Mouse (Mus musculus) heart, postnatal 0 days (tissue): Measurements from ENCODE around the gene Cdc42.

Experiments used
- CTCF ChIP-seq: IDR thresholded peaks from 2 replicates; pipeline ENCODE4 v1.5.1; 2016; ENCODE audit warnings: antibody characterized with exemption, control low read depth, low read depth
- EP300 ChIP-seq: IDR thresholded peaks from 2 replicates; pipeline ENCODE4 v1.6.1; 2016; ENCODE audit warnings: antibody characterized with exemption, low read depth

GRCm38 (mm10) chr4:137350627-137351026, 6.9 kb downstream of the Cdc42 start:
- TF ChIP-seq CTCF: no peak
- TF ChIP-seq EP300: no peak
